Mouse (Mus musculus) midbrain, embryonic 14.5 days (tissue): Measurements from ENCODE around the gene Zfp784. TPM values are rescaled to one million over a fixed set of nuclear protein-coding genes. Genes with fewer than 3 reads are reported as not detected.

Experiments
- ATAC-seq: fragments of 200-750 bp; cut with Nextera tagmentation; 2 replicates; pipeline ENCODE4 v1.8.0; 2017; ENCODE audit warnings: moderate number of reproducible peaks, moderate library complexity; ENCODE audit not compliant: low FRiP score, low TSS enrichment
- DNase-seq: peaks from one replicate; pipeline ENCODE4 v3.0.0-alpha.2; 2015
- H3K27ac ChIP-seq: fragments of 300-500 bp; sonication (generic); replicated peaks from 2 replicates; pipeline ENCODE4 v1.5.1; 2014; ENCODE audit warnings: mild to moderate bottlenecking, low read depth, low read length, moderate library complexity
- H3K27me3 ChIP-seq: fragments of 300-500 bp; sonication (generic); 2 replicates; pipeline ENCODE4 v1.6.1; 2014; ENCODE audit warnings: low read length, control low read depth, mixed read lengths; ENCODE audit not compliant: control insufficient read depth, insufficient read depth
- H3K36me3 ChIP-seq: fragments of 300-500 bp; sonication (generic); 2 replicates; pipeline ENCODE4 v1.6.1; 2014; ENCODE audit warnings: low read length, control low read depth; ENCODE audit not compliant: control insufficient read depth, insufficient read depth
- H3K4me1 ChIP-seq: fragments of 300-500 bp; sonication (generic); 2 replicates; pipeline ENCODE4 v1.6.1; 2014; ENCODE audit warnings: mild to moderate bottlenecking, antibody characterized with exemption, low read length, control low read depth; ENCODE audit not compliant: control insufficient read depth, insufficient read depth
- H3K4me2 ChIP-seq: fragments of 300-500 bp; sonication (generic); 2 replicates; pipeline ENCODE4 v1.6.1; 2014; ENCODE audit warnings: mild to moderate bottlenecking, low read length, moderate library complexity
- H3K4me3 ChIP-seq: fragments of 300-500 bp; sonication (generic); replicated peaks from 2 replicates; pipeline ENCODE4 v1.5.1; 2014; ENCODE audit warnings: low read depth, low read length
- H3K9ac ChIP-seq: fragments of 300-500 bp; sonication (generic); replicated peaks from 2 replicates; pipeline ENCODE4 v1.6.1; 2014; ENCODE audit warnings: mild to moderate bottlenecking, low read length, moderate library complexity
- H3K9me3 ChIP-seq: fragments of 300-500 bp; sonication (generic); 2 replicates; pipeline ENCODE4 v1.6.1; 2016; ENCODE audit warnings: low read length, control low read depth, mixed read lengths; ENCODE audit not compliant: control insufficient read depth
- WGBS: fragments of 180-500 bp; shearing (Covaris S2); extraction: QIAGEN DNeasy Blood & Tissue Kit; methylation state at CpG from one replicate; pipeline ENCODE4 v1.1.7; 2014; 5-methylcytosine and 5-hydroxymethylcytosine counted together
- polyA plus RNA-seq: library from polyadenylated mRNA; unstranded; fragments of >200 nt; fragmentation: Nextera tagmentation; extraction: Ambion mirVana; gene quantifications from 2 replicates; pipeline ENCODE4 v1.2.1, GENCODE M21; 2014

Gene Zfp784
- polyA plus RNA-seq, 1 experiment from 2014 or later, result 10.8 TPM

- no peaks in the 10 kb centered on the region for H3K9me3 ChIP-seq
- peaks cover 36% of the 10 kb centered on the region for H3K4me1 ChIP-seq
- DNase-seq (peak; percentile 23), ATAC-seq (no peak)
- peak overlapping the region; percentile 73 for H3K4me2 ChIP-seq
- H3K36me3 ChIP-seq, result no peaks in the 10 kb centered on the region
- 3% methylated on average over 45 of the region's 45 CpGs for WGBS
- peak overlapping the region; percentile 77 for H3K4me3 ChIP-seq
- H3K27me3 ChIP-seq, result peaks cover 49% of the 10 kb centered on the region
- H3K27ac ChIP-seq, result no peak overlapping the region
- peak overlapping the region; percentile 92 for H3K9ac ChIP-seq
Observed at GRCm38 (mm10) chr7:5052931-5053343, 14.7 kb upstream of the Zfp784 start.

GRCm38 (mm10) chr7:5052438-5052837 lies 14.2 kb upstream of the Zfp784 start:
- Histone ChIP-seq H3K4me1 (peaks cover 32% of the 10 kb centered on the region), H3K27me3 (peaks cover 44% of the 10 kb centered on the region), H3K4me3 (peak overlapping the region; percentile 77), H3K9me3 (no peaks in the 10 kb centered on the region), H3K27ac (no peak overlapping the region), H3K4me2 (peak overlapping the region; percentile 73), H3K9ac (peak overlapping the region; percentile 92), H3K36me3 (no peaks in the 10 kb centered on the region)
- DNase-seq, result peak; percentile 37
- ATAC-seq, result no peak
- WGBS, result 3% methylated on average over 12 of the region's 12 CpGs

- H3K4me1 ChIP-seq, result peaks cover 32% of the 10 kb centered on the region
- no peaks in the 10 kb centered on the region for H3K9me3 ChIP-seq
- H3K4me2 ChIP-seq, result peak within 1 kb of the TSS; percentile 73
- H3K4me3 ChIP-seq, result peak within 1 kb of the TSS; percentile 77
- WGBS, result under 1% methylated on average over 65 of the region's 65 CpGs
- peak; percentile 82 for ATAC-seq
- H3K9ac ChIP-seq, result peak within 1 kb of the TSS; percentile 92
- DNase-seq, result peak; percentile 89
- H3K27ac ChIP-seq, result peak within 1 kb of the TSS; percentile 87
- no peaks in the 10 kb centered on the region for H3K36me3 ChIP-seq
- H3K27me3 ChIP-seq, result peaks cover 38% of the 10 kb centered on the region
Observed at GRCm38 (mm10) chr7:5051193-5052192, 13.2 kb upstream of the Zfp784 start, which contains the start of gene Zfp580. Gene Zfp580 (plus strand): TSS chr7:5051538.

GRCm38 (mm10) chr7:5047313-5047712 lies 9.1 kb upstream of the Zfp784 start:
- 37% methylated on average over 2 of the region's 2 CpGs for WGBS
- ATAC-seq (no peak), DNase-seq (peak; percentile 71)
- no peak overlapping the region for H3K4me2 ChIP-seq
- no peak overlapping the region for H3K4me3 ChIP-seq
- no peaks in the 10 kb centered on the region for H3K36me3 ChIP-seq
- H3K27ac ChIP-seq, result no peak overlapping the region
- no peaks in the 10 kb centered on the region for H3K9me3 ChIP-seq
- no peak overlapping the region for H3K9ac ChIP-seq
- peaks cover 11% of the 10 kb centered on the region for H3K4me1 ChIP-seq
- H3K27me3 ChIP-seq, result no peaks in the 10 kb centered on the region

- no peak overlapping the region for H3K4me3 ChIP-seq
- H3K27ac ChIP-seq, result no peak overlapping the region
- 74% methylated on average over 2 of the region's 2 CpGs for WGBS
- H3K4me1 ChIP-seq, result peaks cover 8% of the 10 kb centered on the region; the same call in 1 of the 2 replicates
- H3K27me3 ChIP-seq, result no peaks in the 10 kb centered on the region
- H3K4me2 ChIP-seq, result no peak overlapping the region
- H3K36me3 ChIP-seq, result no peaks in the 10 kb centered on the region
- H3K9me3 ChIP-seq, result no peaks in the 10 kb centered on the region
- no peak for DNase-seq
- no peak overlapping the region for H3K9ac ChIP-seq
- ATAC-seq, result no peak
Observed at GRCm38 (mm10) chr7:5046112-5046511, 7.9 kb upstream of the Zfp784 start.

- Histone ChIP-seq H3K36me3 (no peaks in the 10 kb centered on the region), H3K27me3 (no peaks in the 10 kb centered on the region), H3K27ac (no peak overlapping the region), H3K9ac (no peak overlapping the region), H3K9me3 (no peaks in the 10 kb centered on the region), H3K4me1 (no peaks in the 10 kb centered on the region), H3K4me2 (no peak overlapping the region), H3K4me3 (no peak overlapping the region)
- 79% methylated on average over 2 of the region's 2 CpGs for WGBS
- ATAC-seq (no peak), DNase-seq (no peak)
Observed at GRCm38 (mm10) chr7:5044981-5045380, 6.7 kb upstream of the Zfp784 start.

GRCm38 (mm10) chr7:5038940-5039339 lies 694 bp upstream of the Zfp784 start:
- no peak for DNase-seq
- peak overlapping the region; percentile 64 for H3K4me3 ChIP-seq
- peak overlapping the region; percentile 97; the same call in 1 of the 2 replicates for H3K27ac ChIP-seq
- ATAC-seq, result no peak
- H3K9ac ChIP-seq, result peak overlapping the region; percentile 75
- 39% methylated on average over 5 of the region's 5 CpGs for WGBS
- H3K4me2 ChIP-seq, result peak overlapping the region; percentile 57
- 0 out of 2 replicates have a peak, but pooled peaks cover 10% of the 10 kb centered on the region for H3K4me1 ChIP-seq
- no peaks in the 10 kb centered on the region for H3K27me3 ChIP-seq
- H3K36me3 ChIP-seq, result peaks cover 24% of the 10 kb centered on the region
- no peaks in the 10 kb centered on the region for H3K9me3 ChIP-seq

- WGBS, result 87% methylated on average over 8 of the region's 8 CpGs
- Histone ChIP-seq H3K9ac (peak overlapping the region; percentile 75), H3K36me3 (peaks cover 38% of the 10 kb centered on the region), H3K27ac (peak overlapping the region; percentile 97), H3K4me1 (0 out of 2 replicates have a peak, but pooled peaks cover 10% of the 10 kb centered on the region), H3K9me3 (no peaks in the 10 kb centered on the region), H3K4me3 (peak overlapping the region; percentile 64), H3K27me3 (no peaks in the 10 kb centered on the region), H3K4me2 (peak overlapping the region; percentile 57)
- no peak for ATAC-seq
- DNase-seq, result no peak
Observed at GRCm38 (mm10) chr7:5037467-5037866, 779 bp downstream of the Zfp784 start.
